Mouse (Mus musculus) 3T3-L1 (cell line): ENCODE measurements around the gene Junb.

Experiments used
- DNase-seq: peaks from one replicate; pipeline ENCODE4 v3.0.0-alpha.2; 2015; ENCODE audit warnings: low read depth, low spot score

Gene Junb

DNA sequence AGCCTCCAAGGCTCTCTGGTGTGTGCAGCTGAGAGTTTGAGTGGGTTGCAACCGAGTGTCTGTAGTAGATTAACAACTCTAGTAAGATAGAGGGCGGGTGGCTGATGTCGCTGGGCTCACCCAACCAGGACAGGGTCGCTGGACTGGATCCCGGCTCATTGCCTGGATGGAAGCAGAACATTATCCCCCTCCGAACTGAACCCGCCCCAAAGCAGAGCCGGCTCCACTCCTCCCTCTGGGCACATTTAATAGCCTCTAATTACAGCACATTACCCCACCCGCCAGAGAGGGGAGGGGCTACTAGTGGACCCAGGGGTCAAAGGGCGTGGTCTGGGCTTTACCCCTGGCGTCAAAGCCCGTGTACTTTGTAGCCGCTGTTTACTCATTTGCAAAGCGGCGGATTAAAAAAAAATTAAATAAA is 10.8 kb upstream of the Junb start:
- peak; percentile 73 for DNase-seq

- peak; percentile 42 for DNase-seq
Measured at GRCm38 (mm10) chr8:84987903-84988302, 9.4 kb upstream of the Junb start.

DNA sequence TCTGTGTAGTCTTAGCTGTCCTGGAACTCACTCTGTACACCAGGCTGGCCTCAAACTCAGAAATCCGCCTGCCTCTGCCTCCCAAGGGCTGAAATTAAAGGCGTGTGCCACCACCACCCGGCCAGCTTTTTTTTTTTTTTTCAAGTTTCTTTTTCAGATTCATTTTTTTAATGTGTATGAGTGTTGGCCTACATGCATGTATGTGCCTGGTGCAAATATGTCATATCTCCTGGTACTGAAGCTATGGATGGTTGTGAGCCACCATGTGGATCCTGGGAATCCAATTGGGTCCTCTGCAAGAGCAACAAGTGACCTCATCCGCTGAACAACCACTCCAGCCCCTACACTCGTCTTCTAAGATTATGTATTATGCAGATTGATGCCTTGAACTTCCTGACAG is 8.9 kb upstream of the Junb start:
- no peak for DNase-seq

GRCm38 (mm10) chr8:84986379-84986945 is 7.9 kb upstream of the Junb start:
- DNase-seq = peak; percentile 35

DNA sequence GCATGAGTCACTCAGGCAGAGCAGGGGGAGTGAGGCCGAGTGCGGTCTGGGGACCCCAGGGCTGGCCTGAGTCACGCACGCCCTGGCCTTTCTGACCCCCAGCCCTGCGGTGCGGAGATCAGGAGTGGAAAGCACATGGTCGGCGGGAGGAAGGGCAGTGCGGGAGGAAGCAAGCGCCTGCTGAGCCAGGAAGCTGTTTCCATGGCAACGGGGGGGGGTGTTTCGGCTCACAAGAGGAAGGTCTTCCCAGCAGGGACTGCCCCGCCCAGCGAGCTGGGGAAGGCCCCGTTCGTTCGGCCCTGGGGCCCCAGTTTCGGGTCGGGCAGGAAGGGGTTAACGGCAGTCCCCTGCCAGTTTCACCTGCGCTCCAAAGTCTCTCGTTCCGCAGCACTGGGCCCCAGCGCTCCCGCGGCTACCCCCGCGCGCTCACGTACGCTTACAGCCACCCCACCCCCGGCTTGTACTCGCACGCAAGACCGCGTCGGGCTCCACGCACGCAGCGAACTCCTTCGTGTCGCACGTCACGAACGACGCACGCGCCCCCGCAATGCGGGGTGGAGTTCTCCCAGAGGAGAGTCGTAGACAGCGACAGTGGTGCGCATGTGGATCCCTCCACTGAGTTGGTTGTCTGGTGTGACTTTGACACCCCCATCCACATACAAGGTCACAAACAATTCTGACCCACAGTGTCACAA is 7.3 kb upstream of the Junb start:
- peak; percentile 81 for DNase-seq

GRCm38 (mm10) chr8:84985049-84985683 is 6.6 kb upstream of the Junb start:
- DNase-seq = peak; percentile 57

- no peak for DNase-seq
Measured at GRCm38 (mm10) chr8:84984294-84985048, 6.0 kb upstream of the Junb start.

DNA sequence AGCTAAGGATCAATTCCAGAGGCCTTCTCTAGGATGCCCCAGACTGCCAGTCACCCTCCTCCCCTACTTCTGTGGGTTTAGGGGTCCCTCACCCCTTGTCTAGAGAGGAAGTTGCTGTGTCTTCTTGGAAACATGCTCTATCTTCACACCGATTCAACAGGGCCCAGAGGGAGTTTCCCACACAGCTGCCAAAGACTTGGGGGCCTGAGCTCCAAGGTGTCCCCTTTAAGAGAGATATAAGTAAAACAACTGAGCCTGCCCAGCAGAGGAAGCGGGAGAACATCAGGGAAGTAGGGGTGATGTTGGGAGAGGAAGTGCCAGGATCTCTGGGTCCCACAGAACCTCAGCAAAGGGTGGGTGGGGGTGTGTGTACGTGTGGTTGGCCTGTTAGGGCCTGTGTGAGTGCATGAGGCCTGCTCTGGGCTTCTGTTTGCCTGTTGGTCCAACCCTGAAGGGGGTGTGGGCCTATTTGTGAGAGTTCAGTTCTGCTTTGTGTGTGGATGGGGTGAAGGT is 4.0 kb upstream of the Junb start:
- peak; percentile 36 for DNase-seq

- peak; percentile 15 for DNase-seq
Measured at GRCm38 (mm10) chr8:84981644-84982498, 3.4 kb upstream of the Junb start.

DNA sequence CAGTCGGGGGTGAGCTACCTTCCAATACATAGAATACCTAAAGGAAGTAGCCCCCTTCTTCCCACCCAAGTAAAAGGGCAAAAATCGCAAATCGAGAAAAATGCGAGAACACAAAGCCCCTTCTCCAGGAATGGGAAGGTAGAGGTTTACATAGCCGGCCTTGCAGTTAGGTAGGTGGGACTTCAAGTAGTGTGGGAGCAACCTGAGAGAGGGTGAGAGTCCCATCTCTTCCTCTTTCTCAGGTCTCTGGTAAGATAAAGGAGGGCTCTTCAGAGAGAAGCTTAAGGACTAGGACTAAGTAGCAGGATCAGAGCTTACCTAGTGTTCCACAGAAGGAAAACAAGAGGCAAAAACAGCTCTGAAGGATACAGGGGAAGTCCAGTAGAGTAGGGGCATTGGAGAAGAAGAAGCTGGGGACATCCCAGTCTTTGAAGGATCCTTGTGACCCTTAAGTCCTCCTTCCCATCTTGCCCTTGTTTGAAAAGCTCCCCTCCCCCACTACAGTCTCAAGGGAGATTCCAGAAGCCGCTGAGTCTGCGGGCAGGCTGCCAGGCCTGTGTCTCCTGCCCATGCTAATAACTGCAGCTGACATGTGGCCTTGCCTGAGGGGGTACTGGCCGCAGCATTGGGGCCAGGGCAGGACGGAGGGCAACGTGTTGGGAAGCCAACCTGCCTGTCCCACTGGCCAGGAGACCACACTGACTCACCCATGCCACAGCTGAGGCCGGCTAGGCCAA is 2.3 kb upstream of the Junb start:
- DNase-seq = peak; percentile 98

GRCm38 (mm10) chr8:84979599-84980421 is 1.3 kb upstream of the Junb start:
- DNase-seq = peak; percentile 99

GRCm38 (mm10) chr8:84977435-84978247 is 877 bp downstream of the Junb start:
- peak; percentile 78 for DNase-seq

GRCm38 (mm10) chr8:84976763-84977434 is 1.6 kb downstream of the Junb start:
- DNase-seq = peak; percentile 56

GRCm38 (mm10) chr8:84976031-84976762 is 2.3 kb downstream of the Junb start:
- DNase-seq = peak; percentile 97

GRCm38 (mm10) chr8:84975434-84975833 is 3.1 kb downstream of the Junb start:
- peak; percentile 90 for DNase-seq

DNA sequence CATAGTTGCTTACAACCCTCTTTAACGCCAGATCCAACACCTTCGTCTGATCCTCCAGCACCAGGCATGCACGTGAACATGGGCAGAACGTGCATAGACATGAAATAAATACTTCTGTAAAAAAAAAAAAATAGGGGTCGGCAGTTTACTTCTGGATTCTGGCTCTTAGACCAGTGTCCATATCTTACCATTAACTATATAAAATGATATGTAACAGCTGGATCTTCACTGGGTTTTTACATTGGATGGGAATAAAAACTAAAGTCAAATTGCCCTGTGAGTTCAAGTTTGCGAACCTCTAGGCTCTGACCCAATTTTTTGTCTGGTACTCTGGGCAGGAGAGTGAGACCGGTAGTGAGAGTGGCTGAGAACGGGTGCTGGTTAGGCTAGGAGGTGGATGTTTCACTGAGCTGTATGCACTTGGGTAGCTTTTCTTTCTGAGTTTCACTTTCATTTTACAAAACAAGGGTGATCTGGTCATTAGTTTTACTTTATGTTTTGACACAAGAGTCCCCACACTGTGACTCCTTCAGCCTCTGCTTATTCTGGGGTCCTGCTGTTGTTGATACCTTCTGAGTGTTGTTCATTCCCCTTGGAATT is 3.9 kb downstream of the Junb start:
- DNase-seq = peak; percentile 61
